Mouse (Mus musculus) olfactory bulb, adult 2 months (tissue): ENCODE data around the gene Dus3l. TPM values are rescaled to one million over a fixed set of nuclear protein-coding genes. Genes with fewer than 3 reads are reported as not detected.

Experiments
- H3K27ac ChIP-seq: fragments of 200-500 bp; 2 replicates; pipeline ENCODE4 v1.5.1; 2012; ENCODE audit warnings: low read depth, low read length; ENCODE audit not compliant: insufficient read depth
- H3K4me1 ChIP-seq: fragments of 200-500 bp; 2 replicates; pipeline ENCODE4 v1.6.1; 2012; ENCODE audit warnings: low read length; ENCODE audit not compliant: control insufficient read depth, insufficient read depth
- H3K4me3 ChIP-seq: fragments of 200-500 bp; 2 replicates; pipeline ENCODE4 v1.5.1; 2012; ENCODE audit warnings: mild to moderate bottlenecking, low read depth, low read length, moderate library complexity; ENCODE audit not compliant: insufficient read depth
- CTCF ChIP-seq: fragments of 200-500 bp; IDR thresholded peaks from 2 replicates; pipeline ENCODE4 v1.5.1; 2012; ENCODE audit warnings: low read depth, mild to moderate bottlenecking, low read length, moderate library complexity; ENCODE audit not compliant: insufficient read depth
- POLR2A ChIP-seq: fragments of 200-500 bp; IDR thresholded peaks from 2 replicates; pipeline ENCODE4 v1.6.1; 2012; ENCODE audit warnings: mild to moderate bottlenecking, low read depth, low read length, moderate library complexity; ENCODE audit not compliant: insufficient read depth
- WGBS: fragments of 180-500 bp; shearing (Covaris S2); methylation state at CpG from one replicate; pipeline ENCODE4 v1.1.7; 2018; 5-methylcytosine and 5-hydroxymethylcytosine counted together
- polyA plus RNA-seq: library from polyadenylated mRNA; stranded (reverse); fragments of >200 nt; gene quantifications from 2 replicates; pipeline ENCODE4 v1.2.4, GENCODE M21; 2012; ENCODE audit warnings: low replicate concordance; ENCODE audit not compliant: missing spikeins, insufficient read depth, insufficient read length

The Dus3l gene
- polyA plus RNA-seq, 1 experiment: not detected

GRCm38 (mm10) chr17:56727029-56727649 is 37.4 kb upstream of the Dus3l start:
- Histone ChIP-seq H3K4me1 (peaks cover 31% of the 10 kb centered on the region), H3K4me3 (no peak overlapping the region), H3K27ac (no peak overlapping the region)
- 39% methylated on average over 7 of the region's 7 CpGs for WGBS
- TF ChIP-seq POLR2A: no peak
- TF ChIP-seq CTCF: no peak

- H3K4me3 ChIP-seq: no peak overlapping the region
- H3K4me1 ChIP-seq: peaks cover 31% of the 10 kb centered on the region
- H3K27ac ChIP-seq: no peak overlapping the region
- TF ChIP-seq CTCF (no peak), POLR2A (no peak)
- 21% methylated on average over 12 of the region's 12 CpGs for WGBS
Observed at GRCm38 (mm10) chr17:56727659-56728058, 36.9 kb upstream of the Dus3l start.

GRCm38 (mm10) chr17:56728117-56728516 is 36.4 kb upstream of the Dus3l start:
- TF ChIP-seq CTCF (no peak), POLR2A (no peak)
- no peak overlapping the region for H3K4me3 ChIP-seq
- H3K4me1 ChIP-seq: peaks cover 28% of the 10 kb centered on the region
- H3K27ac ChIP-seq: no peak overlapping the region
- 7% methylated on average over 12 of the region's 12 CpGs for WGBS

- TF ChIP-seq POLR2A: no peak
- TF ChIP-seq CTCF: no peak
- no peak overlapping the region for H3K27ac ChIP-seq
- WGBS: 28% methylated on average over 6 of the region's 6 CpGs
- no peak overlapping the region for H3K4me3 ChIP-seq
- peaks cover 27% of the 10 kb centered on the region for H3K4me1 ChIP-seq
Observed at GRCm38 (mm10) chr17:56729151-56729550, 35.4 kb upstream of the Dus3l start.

GRCm38 (mm10) chr17:56729656-56730055 is 34.9 kb upstream of the Dus3l start:
- TF ChIP-seq CTCF (no peak), POLR2A (no peak)
- Histone ChIP-seq H3K27ac (no peak overlapping the region), H3K4me3 (no peak overlapping the region), H3K4me1 (peaks cover 27% of the 10 kb centered on the region)
- 21% methylated on average over 2 of the region's 2 CpGs for WGBS

- 45% methylated on average over 8 of the region's 8 CpGs for WGBS
- Histone ChIP-seq H3K27ac (no peak overlapping the region), H3K4me1 (no peaks in the 10 kb centered on the region), H3K4me3 (no peak overlapping the region)
- TF ChIP-seq POLR2A: no peak
- no peak for TF ChIP-seq CTCF
Observed at GRCm38 (mm10) chr17:56736534-56736933, 28.0 kb upstream of the Dus3l start.

GRCm38 (mm10) chr17:56738221-56738620 is 26.3 kb upstream of the Dus3l start:
- no peak overlapping the region for H3K4me3 ChIP-seq
- TF ChIP-seq CTCF (no peak), POLR2A (no peak)
- 84% methylated on average over 10 of the region's 10 CpGs for WGBS
- no peaks in the 10 kb centered on the region for H3K4me1 ChIP-seq
- no peak overlapping the region for H3K27ac ChIP-seq

- no peak overlapping the region for H3K4me3 ChIP-seq
Observed at GRCm38 (mm10) chr17:56740118-56740787, 24.3 kb upstream of the Dus3l start.

GRCm38 (mm10) chr17:56740788-56741160 is 23.8 kb upstream of the Dus3l start:
- Histone ChIP-seq H3K4me1 (no peaks in the 10 kb centered on the region), H3K4me3 (no peak overlapping the region), H3K27ac (no peak overlapping the region)
- TF ChIP-seq POLR2A (no peak), CTCF (no peak)
- 89% methylated on average over 17 of the region's 17 CpGs for WGBS

More at GRCm38 (mm10) chr17:56740118-56740787, 24.3 kb upstream of the Dus3l start:
- Histone ChIP-seq H3K27ac (no peak overlapping the region), H3K4me1 (no peaks in the 10 kb centered on the region)
- TF ChIP-seq POLR2A: no peak
- TF ChIP-seq CTCF: no peak
- WGBS: 81% methylated on average over 17 of the region's 17 CpGs

- 57% methylated on average over 5 of the region's 5 CpGs for WGBS
- H3K4me3 ChIP-seq: no peak overlapping the region
- H3K27ac ChIP-seq: no peak overlapping the region
- TF ChIP-seq POLR2A (no peak), CTCF (no peak)
- no peaks in the 10 kb centered on the region for H3K4me1 ChIP-seq
Observed at GRCm38 (mm10) chr17:56744173-56744572, 20.4 kb upstream of the Dus3l start.
